Comparison of ENCODE assay signal across 8 mouse cellular contexts in the genomic region with DNA sequence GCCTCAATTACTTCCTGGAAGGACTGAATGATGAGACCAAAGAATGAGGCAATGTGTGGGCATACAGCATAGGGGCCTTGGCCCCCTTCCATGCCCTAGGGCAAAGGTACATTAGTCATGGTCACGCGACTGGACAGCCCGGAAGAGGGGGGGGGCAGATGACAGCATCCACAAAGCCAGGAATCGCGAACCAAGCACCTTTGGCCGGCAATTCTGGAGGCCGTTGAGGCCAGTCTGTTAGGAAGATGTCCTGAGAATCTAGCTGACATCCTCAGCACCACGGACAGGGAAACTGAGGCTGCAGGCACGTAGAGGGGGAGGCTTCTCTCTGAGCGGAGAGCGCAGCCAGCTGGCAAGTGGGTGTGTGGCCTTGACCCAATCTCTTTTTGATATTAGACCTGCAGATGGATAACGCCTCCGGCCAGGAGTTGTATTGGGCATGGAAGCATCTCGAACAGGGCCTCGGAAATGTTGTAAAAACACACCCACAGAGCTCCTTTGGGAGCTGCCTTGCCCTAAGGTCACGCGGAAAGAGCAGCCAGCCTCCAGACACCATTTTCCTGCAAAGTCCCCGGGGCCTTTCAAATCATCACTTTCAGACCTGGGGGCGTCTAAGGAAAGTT. TPM values are rescaled to one million over a fixed set of nuclear protein-coding genes. Genes with fewer than 3 reads are reported as not detected.
DNase-seq lines count a peak whose midpoint lies in the region; ATAC-seq and TF ChIP-seq lines count a peak whose summit lies in the region.

No protein-coding gene starts in this region.

- peak; percentile 2 for TF ChIP-seq RAD21 in CH12.LX (IDR thresholded peaks at IDR 0.05; ENCODE audit: low read depth, low read length)

- no peaks in the 10 kb centered on the region for H3K27me3 ChIP-seq in heart, adult 2 months (ENCODE audit: control insufficient read depth, insufficient read depth, low read length)
- H3K27me3 ChIP-seq in CH12.LX (replicated peaks): no peaks in the 10 kb centered on the region
- no peaks in the 10 kb centered on the region for H3K27me3 ChIP-seq in forebrain, embryonic 15.5 days
- no peaks in the 10 kb centered on the region for H3K27me3 ChIP-seq in kidney, postnatal 0 days (ENCODE audit: insufficient read depth, low read length)
- no peaks in the 10 kb centered on the region for H3K27me3 ChIP-seq in stomach, postnatal 0 days (ENCODE audit: control insufficient read depth, insufficient read depth, low read length)

- peaks cover 3% of the 10 kb centered on the region for H3K4me1 ChIP-seq in heart, adult 2 months (ENCODE audit: control insufficient read depth, insufficient read depth, low read length)
- H3K4me1 ChIP-seq in CH12.LX (ENCODE audit: control insufficient read depth in 1 of 2, insufficient read depth in 2 of 2): peaks cover 14 to 42% of the 10 kb centered on the region in 2 experiments
- peaks cover 35% of the 10 kb centered on the region for H3K4me1 ChIP-seq in forebrain, embryonic 15.5 days
- peaks cover 9% of the 10 kb centered on the region; the same call in 1 of the 2 replicates for H3K4me1 ChIP-seq in kidney, postnatal 0 days (replicated peaks; ENCODE audit: insufficient read depth, low read length)
- peaks cover 8% of the 10 kb centered on the region for H3K4me1 ChIP-seq in stomach, postnatal 0 days (replicated peaks; ENCODE audit: control insufficient read depth, insufficient read depth)

- H3K9ac ChIP-seq in heart, adult 2 months (ENCODE audit: low read depth, low read length): peak overlapping the region; percentile 66
- peak overlapping the region; percentile 46; the same call in 1 of the 2 replicates for H3K9ac ChIP-seq in CH12.LX (ENCODE audit: insufficient read depth, low read depth)
- peak overlapping the region; percentile 40 for H3K9ac ChIP-seq in forebrain, embryonic 15.5 days (replicated peaks)
- H3K9ac ChIP-seq in kidney, postnatal 0 days (ENCODE audit: low read depth, low read length): 0 out of 2 replicates have a peak overlapping the region, but pooled peaks have one; percentile 33
- peak overlapping the region; percentile 61 for H3K9ac ChIP-seq in stomach, postnatal 0 days (ENCODE audit: low read length)

- no peak for TF ChIP-seq POLR2A in heart, adult 2 months (IDR thresholded peaks at IDR 0.05; ENCODE audit: insufficient read depth, low read depth, low read length)
- TF ChIP-seq POLR2A in CH12.LX (IDR thresholded peaks at IDR 0.05; ENCODE audit: low read depth, low read length): no peak

- 10% methylated on average over 19 of the region's 19 CpGs for WGBS in heart, adult 2 months
- 7% methylated on average over 19 of the region's 19 CpGs for WGBS in forebrain, embryonic 15.5 days
- 4% methylated on average over 19 of the region's 19 CpGs for WGBS in kidney, postnatal 0 days
- 4% methylated on average over 19 of the region's 19 CpGs for WGBS in stomach, postnatal 0 days

- peak; percentile 2; the same call in 1 of the 2 replicates for ATAC-seq in forebrain, embryonic 15.5 days (replicated peaks)
- ATAC-seq in kidney, postnatal 0 days (replicated peaks; ENCODE audit: low FRiP score, low read depth): peak; percentile 38
- peak; percentile 26 for ATAC-seq in stomach, postnatal 0 days (ENCODE audit: low FRiP score, low TSS enrichment)

- DNase-seq in heart, adult 2 months: no peak
- DNase-seq in heart, adult 11 months: no peak
- peak; percentile 37 for DNase-seq in CH12.LX (ENCODE audit: extremely low read depth)
- peak; percentile 10 for DNase-seq in c-Kit-positive CD71-negative TER-119-negative erythroid progenitor cells, embryonic 14.5 days (ENCODE audit: low read depth)
- peak; percentile 35 for DNase-seq in kidney, postnatal 0 days (ENCODE audit: low spot score)
- peak; percentile 67 for DNase-seq in lung, postnatal 36 days
- DNase-seq in stomach, postnatal 0 days (ENCODE audit: low spot score): peak; percentile 72

- peak overlapping the region; percentile 75 for H3K4me3 ChIP-seq in heart, adult 2 months
- H3K4me3 ChIP-seq in CH12.LX (replicated peaks in 1 of 3; ENCODE audit: low read depth in 2 of 3, low read length in 2 of 3, poor library complexity in 1 of 3): peak overlapping the region; percentile 67 to 80 (median 76)
- peak overlapping the region; percentile 89 for H3K4me3 ChIP-seq in forebrain, embryonic 15.5 days
- peak overlapping the region; percentile 65 for H3K4me3 ChIP-seq in kidney, postnatal 0 days (replicated peaks; ENCODE audit: low read depth, low read length)
- H3K4me3 ChIP-seq in stomach, postnatal 0 days (ENCODE audit: low read depth, low read length): peak overlapping the region; percentile 82

- dilution Hi-C loops in CH12.LX (cut with MboI; ENCODE audit: extremely low pct_ligation_motif_present, extremely low pct_unique_long_range_greater_than_20kb, low sequenced_read_pairs): no loop called here

- no peak for TF ChIP-seq CTCF in heart, adult 2 months (IDR thresholded peaks at IDR 0.05)
- peak in 1 of 2 experiments; percentile 8; a peak in 1 of 4 replicates for TF ChIP-seq CTCF in CH12.LX (conservative IDR thresholded peaks at IDR 0.05 in 1 of 2, IDR thresholded peaks at IDR 0.05 in 1 of 2; ENCODE audit: low read depth in 2 of 2, low read length in 2 of 2)
- no peak for TF ChIP-seq CTCF in kidney, postnatal 0 days (IDR thresholded peaks at IDR 0.05; ENCODE audit: low read depth)
- no peak for TF ChIP-seq CTCF in stomach, postnatal 0 days (IDR thresholded peaks at IDR 0.05; ENCODE audit: low read depth)

- TF ChIP-seq EP300 in heart, adult 2 months (IDR thresholded peaks at IDR 0.05; ENCODE audit: insufficient read depth, low read depth, low read length): no peak
- TF ChIP-seq EP300 in CH12.LX (IDR thresholded peaks at IDR 0.05; ENCODE audit: low read length): no peak
- no peak for TF ChIP-seq EP300 in stomach, postnatal 0 days (optimal IDR thresholded peaks at IDR 0.05)

- H3K9me3 ChIP-seq in CH12.LX (replicated peaks; ENCODE audit: low read length): no peaks in the 10 kb centered on the region
- no peaks in the 10 kb centered on the region for H3K9me3 ChIP-seq in forebrain, embryonic 15.5 days
- no peaks in the 10 kb centered on the region for H3K9me3 ChIP-seq in kidney, postnatal 0 days (replicated peaks; ENCODE audit: low read length)
- no peaks in the 10 kb centered on the region for H3K9me3 ChIP-seq in stomach, postnatal 0 days (ENCODE audit: control insufficient read depth, low read length)

- no peaks in the 10 kb centered on the region; the same call in 1 of the 2 replicates for H3K79me2 ChIP-seq in heart, adult 2 months (replicated peaks; ENCODE audit: control insufficient read depth, insufficient read depth, low read length)
- peaks cover 7% of the 10 kb centered on the region for H3K79me2 ChIP-seq in CH12.LX (replicated peaks; ENCODE audit: control insufficient read depth, extremely low read depth, insufficient read depth, poor library complexity, severe bottlenecking)

- H3K27ac ChIP-seq in heart, adult 2 months: peak overlapping the region; percentile 89
- no peak overlapping the region for H3K27ac ChIP-seq in CH12.LX (ENCODE audit: insufficient read depth, low read depth)
- H3K27ac ChIP-seq in forebrain, embryonic 15.5 days (replicated peaks): peak overlapping the region; percentile 97
- H3K27ac ChIP-seq in kidney, postnatal 0 days: peak overlapping the region; percentile 99
- peak overlapping the region; percentile 99 for H3K27ac ChIP-seq in stomach, postnatal 0 days (replicated peaks)

- intact Hi-C loops in heart, adult 2 months (cut with DNase I): loop anchor here (5.0 kb wide), 2 partner anchors 81 to 131 kb away; no protein-coding TSS in a partner anchor

- peaks cover 6% of the 10 kb centered on the region for H3K36me3 ChIP-seq in heart, adult 2 months (ENCODE audit: control insufficient read depth, insufficient read depth, low read length)
- no peaks in the 10 kb centered on the region for H3K36me3 ChIP-seq in CH12.LX (replicated peaks in 1 of 2; ENCODE audit: control insufficient read depth in 1 of 2, insufficient read depth in 1 of 2, low read length in 1 of 2)
- H3K36me3 ChIP-seq in forebrain, embryonic 15.5 days: no peaks in the 10 kb centered on the region
- H3K36me3 ChIP-seq in kidney, postnatal 0 days (ENCODE audit: insufficient read depth, low read length): no peaks in the 10 kb centered on the region
- H3K36me3 ChIP-seq in stomach, postnatal 0 days (ENCODE audit: control insufficient read depth, insufficient read depth, low read length): no peaks in the 10 kb centered on the region

- in situ Hi-C loops in CH12.LX (cut with MboI; ENCODE audit: low pct_ligation_motif_present, low pct_unique_long_range_greater_than_20kb, low sequenced_read_pairs): no loop called here

- H3K4me2 ChIP-seq in CH12.LX (ENCODE audit: insufficient read depth, low read depth, poor library complexity, severe bottlenecking): peak overlapping the region; percentile 78
- peak overlapping the region; percentile 64 for H3K4me2 ChIP-seq in forebrain, embryonic 15.5 days (replicated peaks)
- peak overlapping the region; percentile 75 for H3K4me2 ChIP-seq in kidney, postnatal 0 days (ENCODE audit: low read length)
- peak overlapping the region; percentile 91 for H3K4me2 ChIP-seq in stomach, postnatal 0 days (replicated peaks; ENCODE audit: low read depth)

TF ChIP-seq in CH12.LX, 34 proteins besides CTCF, POLR2A, EP300 and RAD21 (continues in another document):
- TF ChIP-seq MAZ (IDR thresholded peaks at IDR 0.05; ENCODE audit: low read depth, low read length) (no peak), MEF2A (IDR thresholded peaks at IDR 0.05; ENCODE audit: borderline replicate concordance, low read depth, low read length) (no peak), JUND (conservative IDR thresholded peaks at IDR 0.05; ENCODE audit: low read depth, low read length) (no peak), JUN (IDR thresholded peaks at IDR 0.05; ENCODE audit: insufficient read depth, low read depth, low read length) (no peak)

RNA-seq across cellular contexts. Expression of gene Chka, which starts 0.6 kb away (rescaled TPM):
- total RNA-seq in heart, adult 2 months (2021): 10 to 100 TPM; 10.7 to 12.5 TPM
- 9.5 and 14.1 TPM in 2 replicates for polyA plus RNA-seq in heart, adult 2 months (2012; rRNA removed)
- total RNA-seq in CH12.LX (2012; rRNA removed) (10.1 and 10.3 TPM in 2 replicates), CH12.LX (2014; rRNA removed) (7.6 and 8.0 TPM in 2 replicates)
- polyA plus RNA-seq in CH12.LX (2012; ENCODE audit: insufficient read length, low read depth): 11.6 and 13.0 TPM in 2 replicates
- polyA plus RNA-seq in forebrain, embryonic 15.5 days (2015; fragmentation: Nextera tagmentation; extraction: Ambion mirVana): 62.4 and 62.5 TPM in 2 replicates
- 53.0 and 54.7 TPM in 2 replicates for polyA plus RNA-seq in kidney, postnatal 0 days (2015; fragmentation: Nextera tagmentation; extraction: Ambion mirVana)
- 21.2 and 24.2 TPM in 2 replicates for polyA plus RNA-seq in stomach, postnatal 0 days (2015; fragmentation: Nextera tagmentation; extraction: Ambion mirVana)

RNA-seq across cellular contexts. Expression of gene Tcirg1, which starts 56.0 kb away (rescaled TPM):
- 10 to 100 TPM in 1 of 2 experiments, 1 to 10 TPM in 1; 7.4 to 12.4 TPM for total RNA-seq in heart, adult 2 months (2021)
- polyA plus RNA-seq in heart, adult 2 months (2012; rRNA removed): 47.7 and 50.5 TPM in 2 replicates
- 46.6 and 53.2 TPM in 2 replicates for total RNA-seq in CH12.LX (2012; rRNA removed)
- 48.5 and 51.6 TPM in 2 replicates for total RNA-seq in CH12.LX (2014; rRNA removed)
- polyA plus RNA-seq in CH12.LX (2012; ENCODE audit: insufficient read length, low read depth): 62.8 and 67.2 TPM in 2 replicates
- 11.9 and 13.3 TPM in 2 replicates for polyA plus RNA-seq in forebrain, embryonic 15.5 days (2015; fragmentation: Nextera tagmentation; extraction: Ambion mirVana)
- polyA plus RNA-seq in kidney, postnatal 0 days (2015; fragmentation: Nextera tagmentation; extraction: Ambion mirVana): 31.4 and 33.0 TPM in 2 replicates
- 17.4 and 21.8 TPM in 2 replicates for polyA plus RNA-seq in stomach, postnatal 0 days (2015; fragmentation: Nextera tagmentation; extraction: Ambion mirVana)

Comparison
In these comparisons a context has a peak if more than half of its experiments do, and no peak if none do; other contexts are left out.
1. DNase-seq: peak in CH12.LX (single experiment), c-Kit-positive CD71-negative TER-119-negative erythroid progenitor cells, embryonic 14.5 days (single experiment), kidney, postnatal 0 days (single experiment), lung, postnatal 36 days (single experiment) and stomach, postnatal 0 days (single experiment); none in heart, adult 2 months (0 of 2) and heart, adult 11 months (single experiment).
2. Peak in every context shown above with its lines, with median percentiles within 50 percentile points of each other: H3K4me3 ChIP-seq, H3K9ac ChIP-seq, H3K4me2 ChIP-seq and ATAC-seq.